Mouse (Mus musculus): ENCODE measurements around the gene Cc2d2a. TPM values are rescaled to one million over a fixed set of nuclear protein-coding genes. Genes with fewer than 3 reads are reported as not detected.

The Cc2d2a gene
- polyA plus RNA-seq, 1 experiment from 2014 or later = 8.4 TPM

DNA sequence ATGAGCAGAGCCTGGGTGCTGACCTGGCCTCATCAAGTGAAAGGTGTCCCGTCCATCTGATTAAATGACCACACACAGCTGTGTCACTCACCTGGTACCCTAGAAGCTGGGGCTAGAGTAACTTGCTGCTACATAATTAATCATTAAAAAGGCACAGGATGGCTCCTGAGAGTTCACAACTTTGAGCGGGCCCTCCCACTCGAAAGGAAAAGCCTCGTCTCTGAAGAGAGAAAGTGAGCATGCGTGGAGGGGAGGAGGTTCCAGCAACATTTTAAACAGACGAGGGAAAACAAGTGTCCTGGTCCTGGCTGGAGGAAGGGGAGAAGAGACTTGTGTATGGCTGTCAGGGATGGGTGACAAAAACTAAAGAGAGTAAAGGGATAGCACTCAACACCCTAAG is 1.4 kb downstream of the Cc2d2a start:
- Histone ChIP-seq H3K4me1 (ENCODE audit: control insufficient read depth, insufficient read depth, low read depth, low read length) (peaks cover 15% of the 10 kb centered on the region), H3K4me3 (ENCODE audit: low read length) (peak overlapping the region; percentile 4; the same call in 1 of the 2 replicates), H3K4me2 (ENCODE audit: low read length) (peak overlapping the region; percentile 59), H3K27ac (ENCODE audit: low read depth, low read length) (no peak overlapping the region), H3K36me3 (ENCODE audit: control insufficient read depth, insufficient read depth, low read length) (no peaks in the 10 kb centered on the region), H3K27me3 (replicated peaks; ENCODE audit: control insufficient read depth, insufficient read depth, low read length) (no peaks in the 10 kb centered on the region), H3K9me3 (ENCODE audit: control insufficient read depth, low read length) (no peaks in the 10 kb centered on the region), H3K9ac (ENCODE audit: low read depth, low read length) (no peak overlapping the region)
- WGBS = 51% methylated on average over 6 of the region's 6 CpGs
- no peak for ATAC-seq

DNA sequence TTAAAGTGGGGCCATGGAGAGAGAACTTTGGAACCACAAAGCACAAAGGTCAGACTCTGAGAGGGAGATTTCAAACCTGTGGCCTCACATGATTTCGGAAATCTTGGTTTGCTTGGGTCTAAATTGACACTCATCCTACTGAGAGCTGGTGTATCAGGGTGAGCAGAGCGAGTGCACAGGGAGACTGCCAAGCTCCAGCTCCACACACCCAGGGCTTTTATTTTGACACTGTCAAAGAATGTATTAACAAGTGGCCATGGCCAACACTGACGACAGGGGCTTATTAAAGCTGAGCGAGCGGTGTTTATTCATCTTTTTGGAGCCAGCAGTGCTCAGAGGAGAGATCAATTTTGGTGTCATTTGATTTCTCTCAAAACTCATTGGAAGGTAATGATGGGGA is 3.0 kb downstream of the Cc2d2a start:
- peak overlapping the region; percentile 50 for H3K4me2 ChIP-seq (ENCODE audit: low read length)
- H3K9me3 ChIP-seq (ENCODE audit: control insufficient read depth, low read length) = no peaks in the 10 kb centered on the region
- H3K36me3 ChIP-seq (ENCODE audit: control insufficient read depth, insufficient read depth, low read length) = no peaks in the 10 kb centered on the region
- peaks cover 15% of the 10 kb centered on the region for H3K4me1 ChIP-seq (ENCODE audit: control insufficient read depth, insufficient read depth, low read depth, low read length)
- no peaks in the 10 kb centered on the region for H3K27me3 ChIP-seq (replicated peaks; ENCODE audit: control insufficient read depth, insufficient read depth, low read length)
- H3K27ac ChIP-seq (ENCODE audit: low read depth, low read length) = no peak overlapping the region
- H3K9ac ChIP-seq (ENCODE audit: low read depth, low read length) = no peak overlapping the region
- H3K4me3 ChIP-seq (ENCODE audit: low read length) = peak overlapping the region; percentile 23
- WGBS = 18% methylated on average over 5 of the region's 5 CpGs
- ATAC-seq = peak; percentile 43; the same call in 1 of the 2 replicates

DNA sequence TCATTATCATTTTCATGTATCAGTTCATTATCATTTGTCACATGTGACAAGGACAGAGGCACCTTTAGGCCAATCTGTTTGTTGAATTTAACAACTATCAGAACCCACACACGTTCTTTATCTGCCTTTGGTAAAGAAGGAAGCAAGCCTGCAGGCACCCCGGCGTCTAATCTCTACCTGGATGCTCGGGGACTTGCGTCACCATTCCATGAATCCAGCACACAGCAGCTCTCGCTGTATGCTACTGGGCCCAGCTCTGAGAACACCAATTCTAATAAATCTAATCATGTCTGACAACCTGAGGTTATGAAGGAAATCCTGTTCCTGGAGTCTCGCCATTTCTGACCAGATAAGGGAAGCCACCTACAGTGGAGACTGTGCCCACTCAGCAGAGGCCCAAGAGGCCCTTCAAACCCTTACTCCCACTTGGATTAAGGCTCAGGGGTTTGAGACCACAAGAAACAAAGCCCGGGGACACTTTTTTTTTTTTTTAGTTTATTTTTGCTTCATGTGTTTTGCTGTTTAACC is 7.0 kb downstream of the Cc2d2a start:
- H3K4me1 ChIP-seq (ENCODE audit: control insufficient read depth, insufficient read depth, low read depth, low read length) = peaks cover 13% of the 10 kb centered on the region
- no peak overlapping the region for H3K27ac ChIP-seq (ENCODE audit: low read depth, low read length)
- ATAC-seq = no peak
- H3K9me3 ChIP-seq (ENCODE audit: control insufficient read depth, low read length) = no peaks in the 10 kb centered on the region
- no peaks in the 10 kb centered on the region for H3K27me3 ChIP-seq (replicated peaks; ENCODE audit: control insufficient read depth, insufficient read depth, low read length)
- WGBS = 77% methylated on average over 8 of the region's 8 CpGs
- H3K4me2 ChIP-seq (ENCODE audit: low read length) = no peak overlapping the region
- no peaks in the 10 kb centered on the region for H3K36me3 ChIP-seq (ENCODE audit: control insufficient read depth, insufficient read depth, low read length)
- H3K9ac ChIP-seq (ENCODE audit: low read depth, low read length) = no peak overlapping the region
- H3K4me3 ChIP-seq (ENCODE audit: low read length) = no peak overlapping the region

DNA sequence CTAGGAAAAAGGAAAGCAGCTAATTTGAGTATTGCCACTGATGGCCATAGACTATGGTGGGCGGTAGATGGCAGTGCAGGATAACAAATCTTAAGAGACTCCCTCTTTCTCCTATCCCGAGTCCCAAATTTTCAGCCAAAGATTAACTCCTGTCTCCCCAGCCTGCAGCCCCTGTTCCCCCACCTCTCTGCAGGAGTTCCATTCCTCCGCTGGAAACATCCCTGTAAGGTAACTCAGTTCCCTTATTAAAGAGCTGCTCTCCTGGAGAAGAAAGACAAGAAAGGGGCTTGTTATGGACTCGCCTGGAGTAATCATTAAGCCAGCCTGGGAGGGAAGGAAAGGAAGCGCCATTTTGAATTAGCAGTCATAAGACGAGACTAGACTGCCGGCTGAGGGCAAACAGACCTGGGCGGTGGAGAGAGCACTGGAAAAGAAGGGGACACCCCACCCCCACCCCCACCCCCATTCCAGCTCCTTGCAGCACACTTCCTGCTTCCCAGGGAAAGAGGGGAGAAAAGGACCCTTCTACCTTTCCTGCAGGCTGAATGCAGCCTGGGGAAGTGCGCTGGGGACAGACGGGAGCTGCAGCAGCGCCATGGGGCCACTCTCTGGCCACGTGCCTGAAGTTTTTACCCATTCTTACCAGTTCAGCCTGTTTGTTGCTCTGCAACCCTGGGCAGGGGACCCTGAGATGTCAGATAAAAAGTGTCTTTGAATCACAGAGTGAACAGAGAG is 10.2 kb downstream of the Cc2d2a start:
- Histone ChIP-seq H3K4me2 (ENCODE audit: low read length) (peak overlapping the region; percentile 75), H3K27ac (ENCODE audit: low read depth, low read length) (peak overlapping the region; percentile 95), H3K27me3 (replicated peaks; ENCODE audit: control insufficient read depth, insufficient read depth, low read length) (no peaks in the 10 kb centered on the region), H3K4me3 (ENCODE audit: low read length) (peak overlapping the region; percentile 59), H3K9me3 (ENCODE audit: control insufficient read depth, low read length) (no peaks in the 10 kb centered on the region), H3K4me1 (ENCODE audit: control insufficient read depth, insufficient read depth, low read depth, low read length) (peaks cover 9% of the 10 kb centered on the region), H3K36me3 (ENCODE audit: control insufficient read depth, insufficient read depth, low read length) (0 out of 2 replicates have a peak, but pooled peaks cover 2% of the 10 kb centered on the region), H3K9ac (ENCODE audit: low read depth, low read length) (peak overlapping the region; percentile 83)
- peak; percentile 97 for ATAC-seq
- WGBS = 0% methylated on average over 12 of the region's 12 CpGs

DNA sequence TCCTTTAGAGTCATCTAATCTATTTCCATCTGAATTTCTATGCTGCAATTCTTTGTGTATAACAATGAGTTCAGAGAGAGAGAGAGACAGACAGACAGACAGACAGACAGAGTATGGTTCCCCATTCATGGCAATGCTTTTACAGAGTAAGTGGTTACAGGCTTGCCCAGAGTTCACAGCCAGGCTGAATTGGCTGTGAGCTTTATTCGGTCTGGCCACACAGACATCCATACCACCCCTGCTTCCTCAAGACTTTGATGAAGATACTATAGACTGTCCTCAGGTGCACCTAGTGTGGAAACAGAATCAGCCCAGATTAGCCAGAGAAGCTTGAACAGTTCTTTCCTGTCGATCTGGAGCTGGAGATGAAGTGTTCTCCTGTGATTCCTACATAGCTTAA is 10.9 kb downstream of the Cc2d2a start:
- Histone ChIP-seq H3K27me3 (replicated peaks; ENCODE audit: control insufficient read depth, insufficient read depth, low read length) (no peaks in the 10 kb centered on the region), H3K27ac (ENCODE audit: low read depth, low read length) (peak overlapping the region; percentile 95), H3K9me3 (ENCODE audit: control insufficient read depth, low read length) (no peaks in the 10 kb centered on the region), H3K4me2 (ENCODE audit: low read length) (peak overlapping the region; percentile 75), H3K9ac (ENCODE audit: low read depth, low read length) (peak overlapping the region; percentile 83), H3K4me3 (ENCODE audit: low read length) (peak overlapping the region; percentile 59), H3K36me3 (ENCODE audit: control insufficient read depth, insufficient read depth, low read length) (peaks cover 2% of the 10 kb centered on the region; the same call in 1 of the 2 replicates), H3K4me1 (ENCODE audit: control insufficient read depth, insufficient read depth, low read depth, low read length) (peaks cover 9% of the 10 kb centered on the region)
- no peak for ATAC-seq
- 77% methylated on average over 2 of the region's 2 CpGs for WGBS

DNA sequence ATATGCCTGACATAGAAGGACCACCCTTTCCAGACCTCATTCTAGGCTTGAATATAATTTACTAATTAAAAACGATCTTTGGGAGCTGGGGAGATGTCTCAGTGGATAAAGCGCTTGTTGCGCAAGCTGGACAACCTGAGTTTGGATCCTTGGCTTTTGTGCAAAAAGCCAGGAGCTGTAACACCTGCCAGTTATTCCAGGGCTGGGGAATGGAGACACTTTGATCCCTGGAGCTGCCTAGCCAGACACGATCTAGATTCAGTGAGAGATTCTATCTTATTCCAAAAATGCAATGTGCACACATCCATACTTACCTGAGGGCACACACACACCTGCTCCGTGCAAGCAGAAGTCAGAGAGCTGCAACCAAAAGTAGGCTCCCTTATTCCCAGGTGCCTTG is 23.3 kb downstream of the Cc2d2a start:
- Histone ChIP-seq H3K27ac (ENCODE audit: low read depth, low read length) (no peak overlapping the region), H3K36me3 (ENCODE audit: control insufficient read depth, insufficient read depth, low read length) (peaks cover 30% of the 10 kb centered on the region), H3K4me2 (ENCODE audit: low read length) (no peak overlapping the region), H3K9ac (ENCODE audit: low read depth, low read length) (no peak overlapping the region), H3K27me3 (replicated peaks; ENCODE audit: control insufficient read depth, insufficient read depth, low read length) (no peaks in the 10 kb centered on the region), H3K9me3 (ENCODE audit: control insufficient read depth, low read length) (no peaks in the 10 kb centered on the region), H3K4me3 (ENCODE audit: low read length) (no peak overlapping the region), H3K4me1 (ENCODE audit: control insufficient read depth, insufficient read depth, low read depth, low read length) (no peaks in the 10 kb centered on the region)
- ATAC-seq = no peak
- WGBS = 95% methylated on average over 5 of the region's 5 CpGs

DNA sequence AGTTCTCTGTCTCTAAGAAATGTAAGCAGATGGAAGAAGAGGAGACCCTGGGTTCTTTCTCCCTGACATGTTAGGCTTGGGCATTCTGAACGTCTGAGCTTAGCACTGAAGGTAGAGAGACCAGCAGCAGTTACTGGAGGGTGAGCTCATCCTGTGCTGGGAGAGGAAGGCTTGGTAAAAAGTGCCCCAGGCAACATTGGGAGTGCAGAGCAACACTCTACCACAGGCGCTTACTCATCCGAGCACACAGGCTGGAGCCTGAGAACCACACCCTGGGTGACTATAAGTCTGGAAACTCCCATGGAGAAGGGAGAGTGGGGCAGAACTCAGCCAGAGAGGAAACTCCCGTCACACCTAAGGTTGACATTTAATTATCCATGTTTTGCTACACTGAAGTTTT is 30.3 kb downstream of the Cc2d2a start:
- H3K4me2 ChIP-seq (ENCODE audit: low read length) = no peak overlapping the region
- H3K27me3 ChIP-seq (replicated peaks; ENCODE audit: control insufficient read depth, insufficient read depth, low read length) = no peaks in the 10 kb centered on the region
- no peak overlapping the region for H3K4me3 ChIP-seq (ENCODE audit: low read length)
- WGBS = 81% methylated on average over 4 of the region's 4 CpGs
- H3K36me3 ChIP-seq (ENCODE audit: control insufficient read depth, insufficient read depth, low read length) = peaks cover 29% of the 10 kb centered on the region
- no peak overlapping the region for H3K9ac ChIP-seq (ENCODE audit: low read depth, low read length)
- no peak for ATAC-seq
- no peaks in the 10 kb centered on the region for H3K9me3 ChIP-seq (ENCODE audit: control insufficient read depth, low read length)
- no peaks in the 10 kb centered on the region for H3K4me1 ChIP-seq (ENCODE audit: control insufficient read depth, insufficient read depth, low read depth, low read length)
- no peak overlapping the region for H3K27ac ChIP-seq (ENCODE audit: low read depth, low read length)

DNA sequence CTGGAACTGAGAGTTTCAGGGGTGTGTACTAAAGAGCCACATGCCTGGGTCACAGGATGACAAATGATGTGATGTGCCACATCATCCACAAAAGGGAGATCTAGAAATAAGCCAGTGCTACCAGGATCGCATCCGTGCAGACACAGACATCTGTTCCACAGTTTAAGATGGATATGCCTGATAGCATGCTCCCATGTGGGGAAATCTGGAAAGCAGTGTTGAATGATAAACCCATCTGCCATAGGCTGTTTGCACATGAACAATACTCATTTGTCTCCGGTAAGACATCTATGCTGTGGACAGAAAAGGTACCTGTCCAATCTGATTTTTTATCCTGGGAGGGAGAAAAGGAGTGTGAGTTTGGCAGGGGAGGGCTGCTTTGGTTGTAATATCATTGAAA is 35.0 kb downstream of the Cc2d2a start:
- 65% methylated on average over 3 of the region's 3 CpGs for WGBS
- Histone ChIP-seq H3K27me3 (replicated peaks; ENCODE audit: control insufficient read depth, insufficient read depth, low read length) (no peaks in the 10 kb centered on the region), H3K27ac (ENCODE audit: low read depth, low read length) (no peak overlapping the region), H3K36me3 (ENCODE audit: control insufficient read depth, insufficient read depth, low read length) (peaks cover 5% of the 10 kb centered on the region), H3K4me1 (ENCODE audit: control insufficient read depth, insufficient read depth, low read depth, low read length) (no peaks in the 10 kb centered on the region), H3K9ac (ENCODE audit: low read depth, low read length) (no peak overlapping the region), H3K4me3 (ENCODE audit: low read length) (no peak overlapping the region), H3K4me2 (ENCODE audit: low read length) (no peak overlapping the region), H3K9me3 (ENCODE audit: control insufficient read depth, low read length) (no peaks in the 10 kb centered on the region)
- peak; percentile 60; the same call in 1 of the 2 replicates for ATAC-seq

DNA sequence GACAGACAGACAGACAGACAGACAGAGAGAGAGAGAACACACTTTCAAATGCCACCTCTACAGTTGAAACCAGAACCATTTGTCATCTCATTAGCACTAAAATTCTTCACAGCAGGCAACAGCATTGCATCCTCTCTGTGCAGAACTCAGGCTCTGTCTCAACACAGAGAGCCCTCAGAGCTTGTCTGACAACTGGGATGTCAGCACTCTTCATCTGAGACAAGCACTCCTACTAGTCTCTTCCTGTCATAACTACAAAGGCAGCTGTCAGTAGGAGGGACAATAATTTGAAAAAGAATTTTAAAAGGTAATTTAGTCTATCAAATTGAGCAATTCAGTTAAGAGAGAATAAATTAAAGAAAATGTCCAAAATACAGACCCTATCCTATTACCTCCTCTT is 37.1 kb downstream of the Cc2d2a start:
- peaks cover 7% of the 10 kb centered on the region for H3K36me3 ChIP-seq (ENCODE audit: control insufficient read depth, insufficient read depth, low read length)
- ATAC-seq = no peak
- no peaks in the 10 kb centered on the region for H3K4me1 ChIP-seq (ENCODE audit: control insufficient read depth, insufficient read depth, low read depth, low read length)
- H3K9ac ChIP-seq (ENCODE audit: low read depth, low read length) = no peak overlapping the region
- H3K27ac ChIP-seq (ENCODE audit: low read depth, low read length) = no peak overlapping the region
- H3K9me3 ChIP-seq (ENCODE audit: control insufficient read depth, low read length) = no peaks in the 10 kb centered on the region
- H3K4me3 ChIP-seq (ENCODE audit: low read length) = no peak overlapping the region
- H3K27me3 ChIP-seq (replicated peaks; ENCODE audit: control insufficient read depth, insufficient read depth, low read length) = no peaks in the 10 kb centered on the region
- H3K4me2 ChIP-seq (ENCODE audit: low read length) = no peak overlapping the region
